Comparison of ENCODE assay signal across 8 mouse cellular contexts in the genomic region with DNA sequence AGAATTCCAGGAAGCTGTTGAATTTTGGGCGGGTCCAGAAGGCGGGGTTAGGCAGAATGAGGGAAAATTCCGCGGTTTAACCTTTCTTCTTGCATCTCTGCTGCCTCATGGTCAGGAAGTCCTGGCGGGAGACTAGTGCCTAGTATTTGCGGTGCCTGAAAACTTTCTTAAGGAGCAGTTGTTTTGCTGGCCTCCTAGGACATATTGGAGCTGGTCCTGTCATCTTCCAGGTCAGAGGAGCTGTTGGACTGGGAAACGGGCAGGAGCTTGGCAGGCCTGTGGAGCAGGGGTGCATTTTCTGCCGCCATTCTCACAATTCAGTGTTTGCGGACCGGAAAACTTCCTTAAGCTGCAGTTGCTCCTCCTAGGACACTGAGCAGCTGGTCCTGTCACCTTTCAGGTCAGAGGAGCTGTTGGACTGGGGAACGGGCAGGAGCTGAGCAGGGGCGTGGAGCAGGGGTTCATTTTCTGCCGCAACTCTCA. TPM values are rescaled to one million over a fixed set of nuclear protein-coding genes. Genes with fewer than 3 reads are reported as not detected.
DNase-seq lines count a peak whose midpoint lies in the region; ATAC-seq lines count a peak whose summit lies in the region.

No protein-coding gene starts in this region.

- ATAC-seq in midbrain, embryonic 16.5 days, result no peak
- ATAC-seq in embryonic facial prominence, embryonic 15.5 days (ENCODE audit: insufficient number of reproducible peaks, low FRiP score, low TSS enrichment, low read depth), result no peak
- ATAC-seq in limb, embryonic 11.5 days (ENCODE audit: insufficient number of reproducible peaks, low FRiP score, low TSS enrichment, low read depth), result no peak
- ATAC-seq in stomach, embryonic 15.5 days (ENCODE audit: insufficient read depth, low FRiP score, low read depth), result no peak

- H3K27ac ChIP-seq in midbrain, embryonic 10.5 days (replicated peaks), result peak overlapping the region; percentile 55; the same call in 1 of the 2 replicates
- no peak overlapping the region for H3K27ac ChIP-seq in midbrain, embryonic 16.5 days (ENCODE audit: low read length)
- no peak overlapping the region for H3K27ac ChIP-seq in embryonic facial prominence, embryonic 15.5 days (replicated peaks)
- no peak overlapping the region for H3K27ac ChIP-seq in limb, embryonic 11.5 days (replicated peaks; ENCODE audit: low read depth, low read length)
- no peak overlapping the region for H3K27ac ChIP-seq in stomach, embryonic 15.5 days

- peak; percentile 43 for DNase-seq in midbrain, embryonic 10.5 days (ENCODE audit: low spot score)
- DNase-seq in limb, embryonic 11.5 days (ENCODE audit: low spot score), result peak; percentile 58
- DNase-seq in frontal cortex, adult 2 months (ENCODE audit: extremely low spot score in 1 of 2, low spot score in 1 of 2), result no peak
- no peak for DNase-seq in cerebellum, postnatal 36 days
- DNase-seq in frontal cortex, postnatal 14 days (ENCODE audit: low spot score in 2 of 2), result no peak

- peaks cover 8% of the 10 kb centered on the region; the same call in 1 of the 2 replicates for H3K4me1 ChIP-seq in midbrain, embryonic 10.5 days
- no peaks in the 10 kb centered on the region for H3K4me1 ChIP-seq in midbrain, embryonic 16.5 days (ENCODE audit: control insufficient read depth, insufficient read depth, low read length)
- H3K4me1 ChIP-seq in embryonic facial prominence, embryonic 15.5 days, result no peaks in the 10 kb centered on the region
- no peaks in the 10 kb centered on the region for H3K4me1 ChIP-seq in limb, embryonic 11.5 days (ENCODE audit: control insufficient read depth, insufficient read depth, low read length)
- H3K4me1 ChIP-seq in stomach, embryonic 15.5 days, result no peaks in the 10 kb centered on the region

- H3K4me2 ChIP-seq in midbrain, embryonic 16.5 days (ENCODE audit: low read length), result no peak overlapping the region
- H3K4me2 ChIP-seq in embryonic facial prominence, embryonic 15.5 days (replicated peaks), result peak overlapping the region; percentile 31
- H3K4me2 ChIP-seq in limb, embryonic 11.5 days (ENCODE audit: low read depth, severe bottlenecking), result peak overlapping the region; percentile 33
- peak overlapping the region; percentile 44 for H3K4me2 ChIP-seq in stomach, embryonic 15.5 days

- peaks cover 17% of the 10 kb centered on the region for H3K9me3 ChIP-seq in midbrain, embryonic 10.5 days (replicated peaks)
- peaks cover 16% of the 10 kb centered on the region for H3K9me3 ChIP-seq in midbrain, embryonic 16.5 days (replicated peaks; ENCODE audit: control insufficient read depth, low read length, poor library complexity, severe bottlenecking)
- H3K9me3 ChIP-seq in embryonic facial prominence, embryonic 15.5 days (replicated peaks), result 0 out of 2 replicates have a peak, but pooled peaks cover 3% of the 10 kb centered on the region
- no peaks in the 10 kb centered on the region; the same call in 1 of the 2 replicates for H3K9me3 ChIP-seq in limb, embryonic 11.5 days (ENCODE audit: control insufficient read depth, low read length)
- H3K9me3 ChIP-seq in stomach, embryonic 15.5 days, result no peaks in the 10 kb centered on the region; the same call in 1 of the 2 replicates

- no peak overlapping the region for H3K9ac ChIP-seq in midbrain, embryonic 16.5 days (ENCODE audit: low read depth, low read length)
- H3K9ac ChIP-seq in embryonic facial prominence, embryonic 15.5 days, result no peak overlapping the region
- H3K9ac ChIP-seq in limb, embryonic 11.5 days (ENCODE audit: low read length), result peak overlapping the region; percentile 49
- H3K9ac ChIP-seq in stomach, embryonic 15.5 days, result no peak overlapping the region

- H3K27me3 ChIP-seq in midbrain, embryonic 10.5 days (ENCODE audit: low read depth, poor library complexity, severe bottlenecking), result no peaks in the 10 kb centered on the region
- no peaks in the 10 kb centered on the region for H3K27me3 ChIP-seq in midbrain, embryonic 16.5 days (ENCODE audit: control insufficient read depth, insufficient read depth, low read depth, low read length)
- H3K27me3 ChIP-seq in embryonic facial prominence, embryonic 15.5 days, result no peaks in the 10 kb centered on the region
- no peaks in the 10 kb centered on the region for H3K27me3 ChIP-seq in limb, embryonic 11.5 days (ENCODE audit: control insufficient read depth, insufficient read depth, low read length)
- H3K27me3 ChIP-seq in stomach, embryonic 15.5 days (replicated peaks), result no peaks in the 10 kb centered on the region

- no peaks in the 10 kb centered on the region for H3K36me3 ChIP-seq in midbrain, embryonic 10.5 days
- no peaks in the 10 kb centered on the region for H3K36me3 ChIP-seq in midbrain, embryonic 16.5 days (ENCODE audit: control insufficient read depth, insufficient read depth, low read length)
- no peaks in the 10 kb centered on the region for H3K36me3 ChIP-seq in embryonic facial prominence, embryonic 15.5 days
- no peaks in the 10 kb centered on the region for H3K36me3 ChIP-seq in limb, embryonic 11.5 days (ENCODE audit: control insufficient read depth, insufficient read depth, low read length)
- H3K36me3 ChIP-seq in stomach, embryonic 15.5 days, result no peaks in the 10 kb centered on the region

- WGBS in midbrain, embryonic 10.5 days, result 41% methylated on average over 13 of the region's 13 CpGs
- WGBS in midbrain, embryonic 16.5 days, result 44% methylated on average over 13 of the region's 13 CpGs
- WGBS in embryonic facial prominence, embryonic 15.5 days, result 41% methylated on average over 13 of the region's 13 CpGs
- WGBS in limb, embryonic 11.5 days, result 36% methylated on average over 13 of the region's 13 CpGs
- WGBS in stomach, embryonic 15.5 days, result 38% methylated on average over 13 of the region's 13 CpGs

- peak overlapping the region; percentile 47 for H3K4me3 ChIP-seq in midbrain, embryonic 10.5 days
- no peak overlapping the region for H3K4me3 ChIP-seq in midbrain, embryonic 16.5 days (ENCODE audit: low read depth, low read length)
- H3K4me3 ChIP-seq in embryonic facial prominence, embryonic 15.5 days (replicated peaks), result peak overlapping the region; percentile 27
- peak overlapping the region; percentile 14 for H3K4me3 ChIP-seq in limb, embryonic 11.5 days (ENCODE audit: low read depth, low read length)
- H3K4me3 ChIP-seq in stomach, embryonic 15.5 days (replicated peaks), result peak overlapping the region; percentile 25

RNA-seq across cellular contexts. Expression of a gene that starts 43.1 kb away (rescaled TPM):
- 6.5 and 8.1 TPM in 2 replicates for polyA plus RNA-seq in midbrain, embryonic 10.5 days (2016; fragmentation: Nextera tagmentation; extraction: Ambion mirVana)
- polyA plus RNA-seq in midbrain, embryonic 16.5 days (2015; fragmentation: Nextera tagmentation; extraction: Ambion mirVana), result 3.7 and 5.0 TPM in 2 replicates
- 3.9 and 4.6 TPM in 2 replicates for polyA plus RNA-seq in embryonic facial prominence, embryonic 15.5 days (2015; fragmentation: Nextera tagmentation; extraction: Ambion mirVana)
- 8.2 and 13.3 TPM in 2 replicates for polyA plus RNA-seq in limb, embryonic 11.5 days (2014; fragmentation: Nextera tagmentation; extraction: Ambion mirVana)
- 5.1 and 5.4 TPM in 2 replicates for polyA plus RNA-seq in stomach, embryonic 15.5 days (2015; fragmentation: Nextera tagmentation; extraction: Ambion mirVana)
- polyA plus RNA-seq in frontal cortex, adult 2 months (2012; rRNA removed), result 3.3 and 3.7 TPM in 2 replicates

Comparison
In these comparisons a context has a peak if more than half of its experiments do, and no peak if none do; other contexts are left out.
1. DNase-seq: peak in midbrain, embryonic 10.5 days (single experiment) and limb, embryonic 11.5 days (single experiment); none in frontal cortex, adult 2 months (0 of 2), cerebellum, postnatal 36 days (0 of 2) and frontal cortex, postnatal 14 days (0 of 2).